Mouse (Mus musculus): ENCODE data around the gene Emc1. TPM values are rescaled to one million over a fixed set of nuclear protein-coding genes. Genes with fewer than 3 reads are reported as not detected.

Emc1 gene
- 58.3 and 62.0 TPM in 2 replicates for polyA plus RNA-seq (2012; rRNA removed)

GRCm38 (mm10) chr4:139351931-139352711, at the start of gene Emc1, which contains the start of the genes Mrto4 and Ubr4:
Emc1 (plus strand) TSS chr4:139352587.
Mrto4 (minus strand) TSS chr4:139352576.
Ubr4 (plus strand) TSS chr4:139352609.

DNA sequence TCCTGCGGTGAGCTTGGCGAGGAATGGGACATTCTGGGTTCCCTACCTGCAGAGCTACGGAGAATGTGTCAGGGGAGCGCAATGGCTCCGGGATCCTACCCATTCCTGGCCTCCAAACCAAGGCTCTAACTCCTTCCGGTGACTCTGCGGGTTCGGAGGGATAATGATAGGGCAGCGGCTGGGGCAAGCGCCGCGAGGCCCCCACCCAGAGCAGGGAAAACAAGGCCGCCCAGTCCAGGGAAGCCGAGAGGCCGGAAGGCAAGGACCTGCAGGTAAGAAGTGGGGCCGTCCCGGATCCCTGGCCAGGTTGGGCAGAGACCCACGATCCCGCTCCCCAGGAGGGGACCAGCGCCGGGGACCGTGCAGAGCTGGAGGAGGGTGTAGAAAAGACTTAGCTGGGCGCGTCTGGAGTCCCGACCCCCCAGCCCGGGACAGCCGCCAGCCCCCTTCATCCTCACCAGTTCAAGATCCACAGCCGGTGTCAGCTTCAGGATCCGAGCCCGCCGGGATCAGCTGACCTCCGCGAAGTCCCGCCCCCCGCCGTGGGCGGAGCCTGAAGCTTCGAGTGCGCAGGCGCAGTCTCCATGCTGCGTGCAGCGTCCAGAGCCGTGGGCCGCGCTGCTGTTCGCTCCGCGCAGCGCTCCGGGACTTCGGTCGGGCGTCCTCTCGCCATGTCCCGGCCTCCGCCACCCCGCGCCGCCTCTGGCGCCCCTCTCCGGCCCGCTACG, 42.1 kb upstream of the Emc1 start, which contains the start of the genes Pqlc2 and Akr7a5:
TSS of gene Pqlc2 (minus strand) at position 538 of the 728 bp plus-strand sequence.
TSS of gene Akr7a5 (plus strand) at position 574 of the 728 bp plus-strand sequence.

Other genes with a start within 250 kb of the Emc1 start
- 180 and 183 TPM in 2 replicates for gene Minos1, start 221.5 kb upstream of the Emc1 start, polyA plus RNA-seq (2012; rRNA removed)
- gene Capzb, start 159.7 kb upstream of the Emc1 start, polyA plus RNA-seq (2012; rRNA removed), result 154 and 170 TPM in 2 replicates
- gene Pqlc2, start 41.9 kb upstream of the Emc1 start, polyA plus RNA-seq (2012; rRNA removed), result 20.0 and 20.4 TPM in 2 replicates
- 12.2 and 12.5 TPM in 2 replicates for gene Akr7a5, start 41.8 kb upstream of the Emc1 start, polyA plus RNA-seq (2012; rRNA removed)
- 55.8 and 64.6 TPM in 2 replicates for gene Mrto4, start within 50 bp of the Emc1 start, polyA plus RNA-seq (2012; rRNA removed)
- 186 and 187 TPM in 2 replicates for gene Ubr4, start within 50 bp of the Emc1 start, polyA plus RNA-seq (2012; rRNA removed)
- gene Iffo2, start 178.0 kb downstream of the Emc1 start, polyA plus RNA-seq (2012; rRNA removed), result 9.9 and 10.6 TPM in 2 replicates